Mouse (Mus musculus): ENCODE measurements around the gene Prss58. TPM values are rescaled to one million over a fixed set of nuclear protein-coding genes. Genes with fewer than 3 reads are reported as not detected.

Gene Prss58
- total RNA-seq (2021) = not detected
- long read RNA-seq = 0 reads

DNA sequence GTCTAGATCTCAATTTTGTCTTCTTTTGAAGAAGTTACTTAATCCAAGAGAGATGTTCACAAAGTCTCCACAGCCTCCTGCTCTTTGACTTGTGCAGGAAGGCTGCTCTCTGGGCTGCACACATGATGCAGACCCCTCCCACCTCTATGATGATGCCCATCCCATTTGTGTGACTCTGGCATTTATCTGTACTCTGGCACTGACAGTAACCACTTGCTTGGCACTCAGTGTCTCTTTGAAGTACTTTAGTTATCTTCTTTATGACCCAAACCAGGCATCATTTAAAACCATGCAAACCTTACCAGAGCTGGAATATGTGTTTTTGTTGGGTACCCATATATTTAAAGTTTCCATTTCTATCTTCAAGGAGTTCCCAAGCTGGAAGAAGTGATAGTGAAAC is at the start of gene Prss58:
Prss58 (minus strand) TSS at position 101 of the 400 bp plus-strand sequence.
- DNase-seq (ENCODE audit: low spot score in 2 of 2) = no peak

DNA sequence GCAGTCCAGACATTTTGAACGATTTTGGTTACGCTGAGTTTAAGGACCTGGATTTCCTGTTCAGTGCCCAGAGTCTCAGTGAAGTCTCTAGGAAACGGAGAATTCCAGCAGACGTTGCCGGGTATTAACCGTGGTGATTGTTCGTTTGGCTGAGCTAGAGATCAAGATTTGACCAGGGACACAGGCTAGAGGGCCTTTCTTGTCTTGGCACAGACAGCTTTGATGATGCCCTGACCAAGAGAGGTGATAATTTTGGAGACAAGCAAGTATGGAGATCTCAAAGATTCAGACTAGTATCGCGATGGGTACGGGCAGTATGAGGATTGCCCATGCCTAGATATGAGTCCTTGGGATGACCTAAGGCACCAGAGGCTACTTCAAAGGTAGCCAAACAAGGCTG is 40.3 kb upstream of the Prss58 start, which contains the start of gene 1700074P13Rik:
1700074P13Rik (minus strand) TSS at position 101 of the 400 bp plus-strand sequence.
- no peak for DNase-seq (ENCODE audit: low spot score in 2 of 2)

DNA sequence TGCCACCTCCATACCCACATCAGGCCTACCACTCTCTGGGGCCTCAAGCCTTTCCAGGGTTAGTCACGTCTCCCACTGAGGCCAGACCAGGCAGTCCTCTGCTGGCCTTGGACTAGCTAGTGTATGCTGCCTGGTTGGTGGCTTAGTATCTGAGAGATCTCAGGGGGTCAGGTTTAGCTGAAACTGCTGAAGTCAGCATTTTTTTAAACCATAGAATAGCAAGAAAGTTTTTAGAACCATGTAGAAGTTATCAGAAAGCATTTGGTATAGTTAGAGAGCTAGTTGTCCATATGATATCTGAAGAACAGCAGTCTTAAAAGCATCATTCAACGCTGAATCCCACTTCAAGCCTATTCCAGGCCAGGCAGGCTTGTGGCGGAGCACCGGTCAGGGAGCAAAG is 19.8 kb upstream of the Prss58 start:
- DNase-seq (ENCODE audit: low spot score in 2 of 2) = no peak

DNA sequence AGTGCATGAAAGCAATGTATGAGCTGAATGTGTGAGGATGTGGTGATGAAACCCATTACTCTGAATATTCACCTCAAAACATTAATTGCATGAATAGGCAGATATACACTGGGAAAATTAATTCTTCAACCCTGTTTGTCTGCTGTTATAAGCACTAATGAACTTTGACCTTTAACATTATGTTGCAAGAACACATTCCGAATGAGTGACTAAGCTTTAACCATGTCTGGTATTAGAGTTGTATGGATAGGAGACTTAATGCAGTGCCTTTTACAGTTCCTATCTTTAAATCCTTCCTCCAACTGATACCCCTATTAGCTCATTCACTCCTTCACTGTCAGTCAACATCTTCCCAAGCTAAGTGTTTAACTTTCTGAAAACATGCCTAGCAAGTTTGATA is 5.5 kb downstream of the Prss58 start:
- no peak for DNase-seq (ENCODE audit: low spot score in 2 of 2)

DNA sequence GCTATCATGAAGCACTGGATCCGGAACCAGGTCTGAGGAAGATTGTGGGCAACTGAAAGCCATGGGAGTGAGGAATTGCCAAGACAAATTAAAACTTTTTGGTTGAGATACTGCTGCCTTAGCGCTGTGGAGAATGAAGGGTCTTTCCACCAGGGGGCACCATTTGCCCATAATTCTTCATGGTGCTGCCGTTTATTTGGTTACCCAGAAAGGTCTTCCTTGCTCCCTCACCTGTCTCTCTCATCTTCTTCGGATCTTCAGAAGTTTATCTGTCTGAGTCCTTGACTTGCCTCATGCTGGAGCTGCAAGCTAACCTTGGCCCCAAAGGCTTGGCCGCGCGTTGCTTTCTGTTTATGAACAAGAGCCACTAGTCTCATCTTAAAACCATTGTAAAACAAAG is 6.6 kb downstream of the Prss58 start:
- peak in 1 of 2 experiments; percentile 20 for DNase-seq (ENCODE audit: low spot score in 2 of 2)

DNA sequence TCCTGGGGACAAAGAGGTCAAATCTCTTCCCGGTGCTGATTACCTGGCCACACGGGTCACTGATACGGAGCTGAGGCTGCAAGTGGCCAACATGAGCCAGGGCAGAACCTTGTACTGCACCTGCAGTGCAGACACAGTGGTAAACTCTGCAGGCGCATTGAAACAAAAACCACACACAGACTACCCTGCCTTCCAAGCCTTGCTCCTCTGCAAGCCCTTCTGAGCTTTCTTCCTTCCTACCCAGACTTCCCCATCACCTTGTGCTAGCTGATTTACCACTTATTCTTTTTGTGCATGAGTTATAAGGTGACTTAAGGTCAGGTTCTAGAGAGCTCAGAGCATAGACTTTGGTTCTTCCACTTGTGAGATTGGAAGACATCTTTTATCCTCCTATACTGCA is 8.4 kb downstream of the Prss58 start:
- DNase-seq (ENCODE audit: low spot score in 2 of 2) = no peak

DNA sequence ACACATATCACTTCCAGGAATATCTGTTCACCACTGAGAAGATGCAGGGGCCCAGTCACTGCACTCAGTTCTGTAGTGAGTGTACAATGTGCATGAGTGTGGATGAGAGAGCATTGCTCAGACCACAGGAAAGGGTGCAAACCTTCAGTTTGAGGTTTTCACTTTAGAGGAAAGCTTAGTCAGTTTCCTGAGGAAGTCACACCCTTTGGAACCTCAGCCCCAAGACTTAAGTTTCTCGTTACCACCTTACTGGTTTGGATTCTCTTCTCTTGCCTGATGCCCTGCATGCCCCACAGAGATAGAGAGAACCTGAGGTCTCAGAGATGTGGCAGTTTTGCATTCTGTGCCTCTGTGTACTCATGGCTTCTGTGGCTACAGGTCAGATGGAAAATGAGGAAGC is 9.2 kb downstream of the Prss58 start:
- DNase-seq (ENCODE audit: low spot score in 2 of 2) = no peak

DNA sequence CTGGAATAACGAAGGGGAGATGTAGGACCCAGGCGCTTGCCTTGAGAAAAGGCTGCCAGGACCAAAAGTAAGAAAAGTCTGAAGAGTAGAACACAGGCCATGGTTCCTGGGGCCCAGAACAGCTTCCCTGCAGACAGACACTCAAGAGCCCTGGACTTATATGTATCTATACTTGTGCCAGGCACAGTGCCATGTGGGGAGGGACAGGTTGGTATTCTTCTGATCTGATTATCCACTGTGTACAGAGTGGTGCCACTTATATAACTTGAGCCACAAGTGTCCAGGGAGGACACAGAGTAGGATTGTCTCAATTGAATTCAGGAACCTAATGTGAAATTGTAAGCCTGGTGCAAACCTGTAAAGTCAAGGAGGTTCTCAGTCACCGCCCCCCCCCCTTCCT is 12.8 kb downstream of the Prss58 start, which contains the start of gene Moxd2:
Moxd2 (minus strand) TSS at position 101 of the 400 bp plus-strand sequence.
- no peak for DNase-seq (ENCODE audit: low spot score in 2 of 2)

DNA sequence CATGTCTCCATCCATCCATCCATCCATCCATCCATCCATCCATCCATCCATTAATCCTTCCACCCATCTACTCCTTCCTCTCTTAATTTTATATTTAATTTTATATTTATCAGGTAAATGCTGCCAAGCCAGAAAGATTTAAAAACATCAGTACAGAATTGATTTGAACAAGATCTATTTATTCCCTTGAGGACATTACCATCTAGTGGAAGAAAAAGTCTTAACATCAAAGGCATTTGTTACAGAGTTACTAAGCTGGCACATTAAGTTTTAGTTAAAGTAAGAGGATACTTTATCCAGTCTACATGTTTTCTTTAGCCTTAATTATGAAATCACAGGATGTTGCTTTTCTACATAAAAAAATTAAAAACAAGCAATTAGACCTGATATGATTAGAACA is 54.9 kb downstream of the Prss58 start:
- no peak for DNase-seq (ENCODE audit: low spot score in 2 of 2)

Other genes with a start within 250 kb of the Prss58 start
- not detected for gene Moxd2, start 12.9 kb downstream of the Prss58 start, total RNA-seq (2021)
- gene 1700074P13Rik, start 40.2 kb upstream of the Prss58 start, total RNA-seq (2021) = not detected
- gene Gm4744, start 51.5 kb upstream of the Prss58 start, total RNA-seq (2021) = not detected
- not detected for gene 1810009J06Rik, start 64.4 kb upstream of the Prss58 start, total RNA-seq (2021)
- not detected for gene Gm2663, start 99.1 kb upstream of the Prss58 start, total RNA-seq (2021)
- not detected for gene 2210010C04Rik, start 135.1 kb upstream of the Prss58 start, total RNA-seq (2021)